Mouse (Mus musculus) Muller cell, postnatal 12 days (primary cell): ENCODE measurements around the gene Dnajc10.

ENCODE experiments used
- DNase-seq: peaks from one replicate; pipeline ENCODE4 v3.0.0-alpha.2; 2015; ENCODE audit errors: inconsistent ontology term

Gene Dnajc10

GRCm38 (mm10) chr2:80315242-80316161 lies at the start of gene Dnajc10:
Dnajc10 (plus strand) TSS chr2:80315466.
- DNase-seq = peak; percentile 95

- peak; percentile 61 for DNase-seq
Observed at GRCm38 (mm10) chr2:80266894-80267293, 48.4 kb upstream of the Dnajc10 start.

- peak; percentile 51 for DNase-seq
Observed at GRCm38 (mm10) chr2:80268053-80268452, 47.2 kb upstream of the Dnajc10 start.

GRCm38 (mm10) chr2:80271431-80271830 lies 43.8 kb upstream of the Dnajc10 start:
- no peak for DNase-seq

GRCm38 (mm10) chr2:80273038-80273437 lies 42.2 kb upstream of the Dnajc10 start:
- DNase-seq = no peak

GRCm38 (mm10) chr2:80273763-80274162 lies 41.5 kb upstream of the Dnajc10 start:
- no peak for DNase-seq

- DNase-seq = peak; percentile 41
Observed at GRCm38 (mm10) chr2:80275136-80275535, 40.1 kb upstream of the Dnajc10 start.

- no peak for DNase-seq
Observed at GRCm38 (mm10) chr2:80282214-80282613, 33.1 kb upstream of the Dnajc10 start.

- peak; percentile 56 for DNase-seq
Observed at GRCm38 (mm10) chr2:80286397-80286796, 28.9 kb upstream of the Dnajc10 start.

GRCm38 (mm10) chr2:80292172-80292571 lies 23.1 kb upstream of the Dnajc10 start, which contains the start of gene Prdx6b:
Prdx6b (plus strand) TSS chr2:80292472.
- DNase-seq = no peak

- DNase-seq = no peak
Observed at GRCm38 (mm10) chr2:80298334-80298733, 16.9 kb upstream of the Dnajc10 start.

- DNase-seq = no peak
Observed at GRCm38 (mm10) chr2:80300806-80301205, 14.5 kb upstream of the Dnajc10 start.

GRCm38 (mm10) chr2:80303957-80304356 lies 11.3 kb upstream of the Dnajc10 start:
- no peak for DNase-seq

GRCm38 (mm10) chr2:80307701-80308100 lies 7.6 kb upstream of the Dnajc10 start:
- no peak for DNase-seq

GRCm38 (mm10) chr2:80309775-80310174 lies 5.5 kb upstream of the Dnajc10 start:
- DNase-seq = no peak

GRCm38 (mm10) chr2:80310772-80311171 lies 4.5 kb upstream of the Dnajc10 start:
- no peak for DNase-seq

GRCm38 (mm10) chr2:80311350-80311749 lies 3.9 kb upstream of the Dnajc10 start:
- DNase-seq = no peak

- no peak for DNase-seq
Observed at GRCm38 (mm10) chr2:80314201-80314600, 1.1 kb upstream of the Dnajc10 start.

GRCm38 (mm10) chr2:80314854-80315241 lies 418 bp upstream of the Dnajc10 start:
- DNase-seq = no peak

- DNase-seq = no peak
Observed at GRCm38 (mm10) chr2:80322878-80323277, 7.6 kb downstream of the Dnajc10 start.

- no peak for DNase-seq
Observed at GRCm38 (mm10) chr2:80325779-80326178, 10.5 kb downstream of the Dnajc10 start.

- no peak for DNase-seq
Observed at GRCm38 (mm10) chr2:80327272-80327671, 12.0 kb downstream of the Dnajc10 start.

- no peak for DNase-seq
Observed at GRCm38 (mm10) chr2:80328961-80329653, 13.8 kb downstream of the Dnajc10 start.
